Mouse (Mus musculus) small intestine, adult 2 months (tissue): ENCODE data around the gene Lpcat4.

Experiments
- CTCF ChIP-seq: fragments of 200-500 bp; IDR thresholded peaks from 2 replicates; pipeline ENCODE4 v1.5.1; 2012; ENCODE audit warnings: low read depth, mild to moderate bottlenecking, control low read depth, inconsistent platforms, low read length, moderate library complexity, mixed read lengths; ENCODE audit not compliant: insufficient replicate concordance, insufficient read length; ENCODE audit errors: extremely low read depth
- POLR2A ChIP-seq: fragments of 200-500 bp; IDR thresholded peaks from 2 replicates; pipeline ENCODE4 v1.6.1; 2012; ENCODE audit warnings: low read depth, mild to moderate bottlenecking, control low read depth, inconsistent platforms, low read length, moderate library complexity

DNA sequence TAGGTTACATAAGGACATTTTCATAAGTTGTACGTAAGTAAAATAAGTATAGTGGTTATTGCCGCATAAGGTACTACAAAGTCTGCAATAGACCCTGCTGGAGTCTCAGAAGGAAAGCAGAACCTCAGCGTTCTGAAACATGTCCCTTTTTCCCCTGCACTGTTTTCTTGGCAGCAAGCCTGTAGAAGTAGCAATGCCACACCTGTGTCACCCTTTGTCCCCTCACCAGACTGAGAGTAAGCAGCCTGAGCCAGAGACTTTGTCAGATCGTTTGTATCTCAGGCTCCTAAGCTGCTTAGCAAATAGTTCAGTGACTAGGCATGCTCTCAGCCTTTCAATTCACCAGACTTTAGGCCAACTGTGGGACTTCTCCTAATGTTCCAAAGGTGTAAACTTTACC, 47.8 kb downstream of the Lpcat4 start:
- TF ChIP-seq POLR2A, result no peak
- no peak for TF ChIP-seq CTCF
